Mouse (Mus musculus): ENCODE measurements around the gene Prss23.

The Prss23 gene

GRCm38 (mm10) chr7:89508672-89509071 is 18.3 kb downstream of the Prss23 start:
- in situ Hi-C loops (cut with MboI, MseI): no loop called here

GRCm38 (mm10) chr7:89499516-89500307 is 27.3 kb downstream of the Prss23 start:
- in situ Hi-C loops (cut with MboI, MseI): no loop called here

DNA sequence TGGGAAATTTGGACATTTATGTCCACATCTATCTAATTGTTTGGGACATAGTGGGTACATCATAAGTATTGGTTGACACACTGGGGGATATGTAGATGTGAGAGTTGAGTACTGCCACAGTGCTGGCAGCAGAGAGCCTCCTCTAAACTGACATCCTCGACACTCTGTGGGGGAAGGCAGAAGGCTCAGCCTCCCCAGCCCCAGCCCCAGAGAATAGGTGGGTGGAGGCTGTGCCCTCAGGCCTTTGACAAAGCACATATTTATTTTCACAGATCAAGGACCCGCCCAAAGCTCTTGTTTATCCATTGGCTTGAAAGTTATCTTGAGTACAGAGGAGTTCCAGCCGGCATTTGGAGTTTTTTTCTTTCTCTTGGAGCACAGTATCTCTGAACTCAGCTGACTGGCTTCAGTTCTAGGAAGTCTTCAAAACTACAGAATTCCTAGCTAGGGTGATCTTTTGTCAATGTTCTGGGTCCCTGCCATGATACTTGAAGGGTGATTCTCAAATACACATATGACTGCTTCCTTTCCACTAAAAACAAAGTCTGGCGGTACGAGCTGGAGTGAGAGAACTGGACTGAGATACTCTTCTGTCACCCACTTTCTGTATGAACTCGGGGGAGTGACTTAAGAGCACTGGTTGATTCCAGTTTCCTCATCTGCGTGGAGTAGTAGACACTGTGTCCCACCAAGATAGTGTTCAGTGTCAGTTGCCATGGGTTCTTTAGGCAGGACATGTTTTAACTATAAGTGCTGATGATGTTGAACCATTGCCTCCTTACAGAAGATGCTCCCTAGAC is 43.0 kb downstream of the Prss23 start:
- in situ Hi-C loops (cut with MboI, MseI): no loop called here

GRCm38 (mm10) chr7:89481723-89482122 is 45.3 kb downstream of the Prss23 start:
- in situ Hi-C loops (cut with MboI, MseI): no loop called here

DNA sequence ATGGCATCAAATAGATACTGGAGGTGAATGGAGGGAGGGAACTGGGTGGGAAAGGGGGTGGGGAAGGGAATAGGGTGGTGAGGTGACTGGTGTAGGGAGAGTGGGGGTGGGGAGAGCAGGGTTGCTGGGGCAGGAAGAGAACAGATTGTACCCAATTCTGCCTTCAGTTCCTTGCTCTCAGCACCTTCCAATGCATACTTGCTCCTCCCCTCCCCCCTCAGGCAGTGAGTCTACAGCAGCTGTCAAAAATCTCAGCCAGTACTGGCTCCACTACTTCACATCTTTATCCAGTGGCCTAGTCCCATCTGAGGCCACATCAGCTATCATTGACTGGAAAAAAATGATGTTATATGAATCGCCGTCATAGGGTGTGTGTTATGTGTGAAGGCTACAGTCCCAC is 48.5 kb downstream of the Prss23 start:
- in situ Hi-C loops (cut with MboI, MseI): loop anchor here (10.0 kb wide), 1 partner anchor 366 kb away; no protein-coding TSS in a partner anchor

DNA sequence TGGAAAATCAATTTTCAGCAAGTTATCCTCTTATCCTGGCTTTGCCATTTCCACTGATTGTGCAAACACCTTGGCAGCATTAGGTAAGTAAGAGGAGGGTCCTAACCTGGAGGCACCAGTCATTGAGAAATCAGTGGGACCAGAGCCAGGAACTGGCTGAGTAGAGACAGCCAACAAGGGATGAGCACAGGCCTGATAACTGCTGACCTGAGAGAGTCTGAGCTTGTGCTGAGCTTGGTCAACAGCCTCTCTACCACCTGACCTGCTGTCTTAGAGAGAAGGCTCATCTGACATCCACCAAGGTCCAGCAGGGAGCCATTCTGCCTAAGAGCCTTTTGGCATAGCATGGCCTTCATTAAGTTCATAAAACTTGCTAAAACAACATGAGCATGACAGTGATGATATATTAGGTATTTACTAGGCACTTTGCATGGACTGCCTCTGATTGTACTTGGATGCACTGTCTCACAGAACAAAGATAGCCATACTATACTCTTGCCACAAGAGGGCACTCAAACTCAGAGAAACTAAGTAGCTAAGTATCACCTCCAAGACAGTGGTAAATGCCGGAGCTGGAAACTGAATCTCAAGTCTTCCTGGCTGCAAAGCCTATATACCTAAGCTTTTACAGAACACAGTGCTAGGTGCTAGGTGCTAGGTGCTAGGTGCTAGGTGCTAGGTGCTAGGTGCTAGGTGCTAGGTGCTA is 49.5 kb downstream of the Prss23 start:
- in situ Hi-C loops (cut with MboI, MseI): loop anchor here (10.0 kb wide), 1 partner anchor 367 kb away; no protein-coding TSS in a partner anchor

- in situ Hi-C loops (cut with MboI, MseI): loop anchor here (10.0 kb wide), 1 partner anchor 371 kb away; no protein-coding TSS in a partner anchor
Measured at GRCm38 (mm10) chr7:89473442-89473841, 53.5 kb downstream of the Prss23 start.

DNA sequence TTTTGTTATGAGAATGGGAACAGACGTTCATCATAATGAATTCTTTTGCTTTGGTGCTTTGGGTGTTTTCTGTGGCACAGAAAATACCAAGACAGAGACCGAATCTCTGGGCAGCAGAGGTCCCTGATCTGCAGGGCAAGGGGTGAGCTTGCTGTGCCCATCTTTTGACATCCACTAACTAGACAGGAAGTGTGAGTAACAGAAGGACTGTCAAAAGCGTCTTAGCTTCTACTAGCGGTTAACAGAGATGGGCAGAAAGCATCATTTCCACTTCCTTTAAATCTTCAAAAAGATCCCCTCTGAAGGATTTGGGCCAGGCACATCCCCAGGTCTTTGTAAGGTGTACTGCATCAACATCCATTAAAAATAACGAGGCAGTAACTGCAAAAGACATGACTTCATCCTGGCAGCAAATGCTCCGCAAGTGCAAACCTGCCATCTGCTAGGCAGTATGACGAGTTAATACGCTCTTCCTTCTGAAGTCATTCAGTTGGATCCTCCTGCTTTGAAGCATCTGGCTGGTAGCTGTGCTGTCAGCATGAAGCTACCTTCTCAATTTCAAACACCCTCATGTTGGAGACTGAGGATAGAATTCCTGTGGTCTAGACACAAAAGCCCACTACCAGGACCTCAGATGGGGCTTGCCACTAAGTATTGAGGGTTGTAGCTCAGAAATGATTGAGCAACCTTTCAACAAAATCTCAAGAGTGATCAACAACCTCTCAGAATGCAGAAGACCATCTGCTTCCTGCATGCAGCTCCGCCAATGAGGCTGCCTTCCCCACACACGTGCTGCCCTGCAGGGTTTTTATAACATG is 63.0 kb downstream of the Prss23 start:
- in situ Hi-C loops (cut with MboI, MseI): no loop called here

DNA sequence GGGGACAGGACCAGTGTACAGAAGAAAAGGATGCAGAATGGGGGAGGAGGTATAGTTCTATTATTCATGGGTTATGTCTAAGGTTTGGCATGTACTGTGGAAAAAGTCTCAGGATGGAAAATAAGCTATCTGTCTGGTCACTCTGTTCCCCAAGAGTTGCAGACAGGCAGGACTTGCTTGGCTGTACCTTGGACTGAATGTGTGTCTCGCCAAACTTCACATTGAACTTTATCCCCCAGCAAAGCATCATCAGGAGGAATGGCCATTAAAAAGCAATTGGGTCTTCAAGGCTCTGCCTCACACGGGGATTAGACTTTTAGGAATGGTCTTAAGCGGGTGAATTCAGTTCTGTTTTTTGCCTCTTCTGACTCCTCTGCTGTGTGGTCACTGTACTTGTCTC is 63.7 kb downstream of the Prss23 start:
- in situ Hi-C loops (cut with MboI, MseI): no loop called here

GRCm38 (mm10) chr7:89462646-89463207 is 64.3 kb downstream of the Prss23 start:
- in situ Hi-C loops (cut with MboI, MseI): no loop called here

GRCm38 (mm10) chr7:89461351-89461750 is 65.6 kb downstream of the Prss23 start:
- in situ Hi-C loops (cut with MboI, MseI): no loop called here

- in situ Hi-C loops (cut with MboI, MseI): no loop called here
Measured at GRCm38 (mm10) chr7:89460911-89461310, 66.1 kb downstream of the Prss23 start.

- in situ Hi-C loops (cut with MboI, MseI): no loop called here
Measured at GRCm38 (mm10) chr7:89459691-89460090, 67.3 kb downstream of the Prss23 start.

All from T-helper 1 cell (primary cell).